Mouse (Mus musculus): ENCODE measurements around the gene Crlf1.

- no peak for TF ChIP-seq CTCF (IDR thresholded peaks at IDR 0.05)
- TF ChIP-seq EP300 (IDR thresholded peaks at IDR 0.05): no peak
Measured at GRCm38 (mm10) chr8:70535701-70536100, 42.7 kb downstream of the Crlf1 start.

All from lung, postnatal 0 days (tissue).